Mouse (Mus musculus): ENCODE data around the gene Plcl2. TPM values are rescaled to one million over a fixed set of nuclear protein-coding genes. Genes with fewer than 3 reads are reported as not detected.

Gene Plcl2
- polyA plus RNA-seq, 1 experiment, result 11.5 TPM

GRCm38 (mm10) chr17:50471230-50471629 lies 38.0 kb upstream of the Plcl2 start:
- H3K27ac ChIP-seq (ENCODE audit: insufficient read depth, low read length), result peak overlapping the region; percentile 53
- WGBS, result 9% methylated on average over 3 of the region's 3 CpGs
- DNase-seq (ENCODE audit: low read depth in 1 of 2, low spot score in 2 of 2), result peak; percentile 58 to 63
- peaks cover 4% of the 10 kb centered on the region; the same call in 1 of the 2 replicates for H3K4me1 ChIP-seq (ENCODE audit: control insufficient read depth, insufficient read depth, insufficient read length)
- TF ChIP-seq CTCF (IDR thresholded peaks at IDR 0.05; ENCODE audit: extremely low read depth, insufficient read depth, insufficient read length, insufficient replicate concordance), result no peak
- peak; percentile 29 for TF ChIP-seq POLR2A (IDR thresholded peaks at IDR 0.05; ENCODE audit: low read depth, low read length)
- no peaks in the 10 kb centered on the region for H3K27me3 ChIP-seq (ENCODE audit: control insufficient read depth, insufficient read depth, low read length)
- H3K4me3 ChIP-seq (ENCODE audit: extremely low read depth, insufficient read depth, insufficient read length), result no peak overlapping the region
- no peaks in the 10 kb centered on the region for H3K36me3 ChIP-seq (ENCODE audit: control insufficient read depth, insufficient read depth, low read length)

- Histone ChIP-seq H3K36me3 (ENCODE audit: control insufficient read depth, insufficient read depth, low read length) (no peaks in the 10 kb centered on the region), H3K4me3 (ENCODE audit: extremely low read depth, insufficient read depth, insufficient read length) (no peak overlapping the region), H3K4me1 (ENCODE audit: control insufficient read depth, insufficient read depth, insufficient read length) (no peaks in the 10 kb centered on the region), H3K27me3 (ENCODE audit: control insufficient read depth, insufficient read depth, low read length) (no peaks in the 10 kb centered on the region), H3K27ac (ENCODE audit: insufficient read depth, low read length) (no peak overlapping the region)
- WGBS, result 91% methylated on average over 4 of the region's 4 CpGs
- TF ChIP-seq POLR2A (IDR thresholded peaks at IDR 0.05; ENCODE audit: low read depth, low read length) (no peak), CTCF (IDR thresholded peaks at IDR 0.05; ENCODE audit: extremely low read depth, insufficient read depth, insufficient read length, insufficient replicate concordance) (no peak)
- DNase-seq (ENCODE audit: low read depth in 1 of 2, low spot score in 2 of 2), result no peak
These were observed 31.9 kb upstream of the Plcl2 start for GRCm38 (mm10) chr17:50477277-50477676.

- Histone ChIP-seq H3K4me1 (ENCODE audit: control insufficient read depth, insufficient read depth, insufficient read length) (peaks cover 2% of the 10 kb centered on the region; the same call in 1 of the 2 replicates), H3K27me3 (ENCODE audit: control insufficient read depth, insufficient read depth, low read length) (no peaks in the 10 kb centered on the region), H3K27ac (ENCODE audit: insufficient read depth, low read length) (no peak overlapping the region), H3K36me3 (ENCODE audit: control insufficient read depth, insufficient read depth, low read length) (no peaks in the 10 kb centered on the region), H3K4me3 (ENCODE audit: extremely low read depth, insufficient read depth, insufficient read length) (no peak overlapping the region)
- TF ChIP-seq POLR2A (IDR thresholded peaks at IDR 0.05; ENCODE audit: low read depth, low read length), result no peak
- TF ChIP-seq CTCF (IDR thresholded peaks at IDR 0.05; ENCODE audit: extremely low read depth, insufficient read depth, insufficient read length, insufficient replicate concordance), result no peak
- DNase-seq (ENCODE audit: low read depth in 1 of 2, low spot score in 2 of 2), result no peak
- 89% methylated on average over 7 of the region's 7 CpGs for WGBS
These were observed 28.3 kb upstream of the Plcl2 start for GRCm38 (mm10) chr17:50480867-50481266.

DNA sequence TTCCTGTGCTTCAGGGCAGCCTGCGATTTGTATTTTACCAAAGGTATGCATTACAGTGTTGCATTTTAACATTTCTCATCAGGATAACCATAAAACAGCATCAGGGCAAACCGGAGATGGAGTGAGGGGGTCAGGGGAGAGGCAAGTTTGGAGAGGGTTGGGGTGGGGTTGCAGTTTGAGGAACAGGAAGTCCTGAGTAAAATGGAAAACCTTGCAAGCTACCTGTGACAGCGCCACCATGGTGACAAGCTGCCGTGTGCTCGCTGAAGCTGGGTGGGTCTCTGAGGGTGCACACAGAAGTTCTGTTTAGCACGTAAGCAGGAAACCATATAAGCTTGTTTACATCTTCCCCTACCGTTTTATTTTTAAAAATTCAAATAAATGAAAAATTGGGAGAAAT lies 25.5 kb upstream of the Plcl2 start:
- TF ChIP-seq CTCF (IDR thresholded peaks at IDR 0.05; ENCODE audit: extremely low read depth, insufficient read depth, insufficient read length, insufficient replicate concordance) (no peak), POLR2A (IDR thresholded peaks at IDR 0.05; ENCODE audit: low read depth, low read length) (no peak)
- no peaks in the 10 kb centered on the region for H3K36me3 ChIP-seq (ENCODE audit: control insufficient read depth, insufficient read depth, low read length)
- H3K4me3 ChIP-seq (ENCODE audit: extremely low read depth, insufficient read depth, insufficient read length), result no peak overlapping the region
- no peaks in the 10 kb centered on the region for H3K27me3 ChIP-seq (ENCODE audit: control insufficient read depth, insufficient read depth, low read length)
- no peak overlapping the region for H3K27ac ChIP-seq (ENCODE audit: insufficient read depth, low read length)
- H3K4me1 ChIP-seq (ENCODE audit: control insufficient read depth, insufficient read depth, insufficient read length), result peaks cover 2% of the 10 kb centered on the region; the same call in 1 of the 2 replicates
- peak; percentile 45 to 54 for DNase-seq (ENCODE audit: low read depth in 1 of 2, low spot score in 2 of 2)
- 21% methylated on average over 7 of the region's 7 CpGs for WGBS

DNA sequence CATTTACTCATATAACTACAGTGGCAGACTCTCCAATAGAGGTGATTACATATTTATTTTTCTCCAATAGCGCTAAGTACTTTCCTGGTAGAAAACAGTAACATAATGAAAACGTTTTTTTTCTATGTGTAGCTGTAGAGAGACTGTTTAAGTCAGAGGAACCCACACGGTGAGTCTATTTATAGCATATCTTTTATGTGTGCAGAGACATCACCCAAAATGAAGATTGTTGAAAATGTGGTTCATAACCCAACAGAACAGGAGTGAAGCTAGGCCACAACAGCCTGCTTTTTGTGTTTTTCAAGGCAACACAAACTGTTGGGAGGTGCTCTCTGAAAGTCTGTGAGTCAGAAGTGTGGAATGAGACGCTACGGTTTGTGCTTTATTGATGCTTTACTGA lies 24.2 kb upstream of the Plcl2 start:
- H3K27ac ChIP-seq (ENCODE audit: insufficient read depth, low read length), result peak overlapping the region; percentile 45
- TF ChIP-seq POLR2A (IDR thresholded peaks at IDR 0.05; ENCODE audit: low read depth, low read length) (no peak), CTCF (IDR thresholded peaks at IDR 0.05; ENCODE audit: extremely low read depth, insufficient read depth, insufficient read length, insufficient replicate concordance) (no peak)
- WGBS, result 44% methylated on average over 5 of the region's 5 CpGs
- H3K27me3 ChIP-seq (ENCODE audit: control insufficient read depth, insufficient read depth, low read length), result no peaks in the 10 kb centered on the region
- no peak overlapping the region for H3K4me3 ChIP-seq (ENCODE audit: extremely low read depth, insufficient read depth, insufficient read length)
- peaks cover 2% of the 10 kb centered on the region; the same call in 1 of the 2 replicates for H3K4me1 ChIP-seq (ENCODE audit: control insufficient read depth, insufficient read depth, insufficient read length)
- H3K36me3 ChIP-seq (ENCODE audit: control insufficient read depth, insufficient read depth, low read length), result no peaks in the 10 kb centered on the region
- DNase-seq (ENCODE audit: low read depth in 1 of 2, low spot score in 2 of 2), result peak in 1 of 2 experiments; percentile 17

GRCm38 (mm10) chr17:50487058-50487618 lies 22.1 kb upstream of the Plcl2 start:
- Histone ChIP-seq H3K4me1 (ENCODE audit: control insufficient read depth, insufficient read depth, insufficient read length) (peaks cover 2% of the 10 kb centered on the region; the same call in 1 of the 2 replicates), H3K36me3 (ENCODE audit: control insufficient read depth, insufficient read depth, low read length) (no peaks in the 10 kb centered on the region), H3K27me3 (ENCODE audit: control insufficient read depth, insufficient read depth, low read length) (no peaks in the 10 kb centered on the region), H3K27ac (ENCODE audit: insufficient read depth, low read length) (no peak overlapping the region), H3K4me3 (ENCODE audit: extremely low read depth, insufficient read depth, insufficient read length) (no peak overlapping the region)
- DNase-seq (ENCODE audit: low read depth in 1 of 2, low spot score in 2 of 2), result no peak
- TF ChIP-seq POLR2A (IDR thresholded peaks at IDR 0.05; ENCODE audit: low read depth, low read length) (no peak), CTCF (IDR thresholded peaks at IDR 0.05; ENCODE audit: extremely low read depth, insufficient read depth, insufficient read length, insufficient replicate concordance) (no peak)
- WGBS, result 94% methylated on average over 1 of the region's 1 CpGs

- Histone ChIP-seq H3K4me1 (ENCODE audit: control insufficient read depth, insufficient read depth, insufficient read length) (peaks cover 2% of the 10 kb centered on the region; the same call in 1 of the 2 replicates), H3K27me3 (ENCODE audit: control insufficient read depth, insufficient read depth, low read length) (no peaks in the 10 kb centered on the region), H3K36me3 (ENCODE audit: control insufficient read depth, insufficient read depth, low read length) (no peaks in the 10 kb centered on the region), H3K4me3 (ENCODE audit: extremely low read depth, insufficient read depth, insufficient read length) (no peak overlapping the region), H3K27ac (ENCODE audit: insufficient read depth, low read length) (no peak overlapping the region)
- TF ChIP-seq POLR2A (IDR thresholded peaks at IDR 0.05; ENCODE audit: low read depth, low read length) (no peak), CTCF (IDR thresholded peaks at IDR 0.05; ENCODE audit: extremely low read depth, insufficient read depth, insufficient read length, insufficient replicate concordance) (no peak)
- 91% methylated on average over 3 of the region's 3 CpGs for WGBS
- DNase-seq (ENCODE audit: low read depth in 1 of 2, low spot score in 2 of 2), result no peak
These were observed 21.5 kb upstream of the Plcl2 start for GRCm38 (mm10) chr17:50487670-50488069.

Data from spleen, adult 2 months (tissue).